Mouse (Mus musculus): Measurements from ENCODE around the gene Fam162b. TPM values are rescaled to one million over a fixed set of nuclear protein-coding genes. Genes with fewer than 3 reads are reported as not detected.

The Fam162b gene
- polyA plus RNA-seq, 1 experiment from 2014 or later: 5.6 TPM

- no peak for DNase-seq (ENCODE audit: low spot score)
- Histone ChIP-seq H3K9me3 (replicated peaks) (no peaks in the 10 kb centered on the region), H3K36me3 (no peaks in the 10 kb centered on the region), H3K27ac (replicated peaks) (no peak overlapping the region), H3K4me1 (peaks cover 12% of the 10 kb centered on the region), H3K27me3 (ENCODE audit: low read depth, poor library complexity, severe bottlenecking) (peaks cover 21% of the 10 kb centered on the region), H3K4me3 (no peak overlapping the region)
- 89% methylated on average over 2 of the region's 2 CpGs for WGBS
Observed at GRCm38 (mm10) chr10:51591574-51591973, 1.3 kb upstream of the Fam162b start.

- Histone ChIP-seq H3K36me3 (no peaks in the 10 kb centered on the region), H3K27me3 (ENCODE audit: low read depth, poor library complexity, severe bottlenecking) (peaks cover 10% of the 10 kb centered on the region), H3K9me3 (replicated peaks) (no peaks in the 10 kb centered on the region), H3K27ac (replicated peaks) (no peak overlapping the region), H3K4me1 (peaks cover 6% of the 10 kb centered on the region), H3K4me3 (no peak overlapping the region)
- no peak for DNase-seq (ENCODE audit: low spot score)
Observed at GRCm38 (mm10) chr10:51584919-51585318, 5.4 kb downstream of the Fam162b start.

GRCm38 (mm10) chr10:51584378-51584777, 5.9 kb downstream of the Fam162b start:
- peaks cover 5% of the 10 kb centered on the region for H3K27me3 ChIP-seq (ENCODE audit: low read depth, poor library complexity, severe bottlenecking)
- WGBS: 87% methylated on average over 1 of the region's 1 CpGs

GRCm38 (mm10) chr10:51571225-51571996, 18.9 kb downstream of the Fam162b start:
- WGBS: 76% methylated on average over 9 of the region's 9 CpGs
- H3K4me1 ChIP-seq: no peaks in the 10 kb centered on the region
- DNase-seq (ENCODE audit: low spot score): no peak
- no peaks in the 10 kb centered on the region for H3K9me3 ChIP-seq (replicated peaks)
- H3K27ac ChIP-seq (replicated peaks): no peak overlapping the region
- H3K4me3 ChIP-seq: no peak overlapping the region
- no peaks in the 10 kb centered on the region for H3K36me3 ChIP-seq
- no peaks in the 10 kb centered on the region for H3K27me3 ChIP-seq (ENCODE audit: low read depth, poor library complexity, severe bottlenecking)

More at GRCm38 (mm10) chr10:51584378-51584777, 5.9 kb downstream of the Fam162b start:
- Histone ChIP-seq H3K36me3 (no peaks in the 10 kb centered on the region), H3K4me3 (no peak overlapping the region), H3K4me1 (peaks cover under 1% of the 10 kb centered on the region; the same call in 1 of the 2 replicates), H3K9me3 (replicated peaks) (no peaks in the 10 kb centered on the region), H3K27ac (replicated peaks) (no peak overlapping the region)
- no peak for DNase-seq (ENCODE audit: low spot score)

- Histone ChIP-seq H3K36me3 (no peaks in the 10 kb centered on the region), H3K4me1 (no peaks in the 10 kb centered on the region), H3K4me3 (no peak overlapping the region), H3K27me3 (ENCODE audit: low read depth, poor library complexity, severe bottlenecking) (no peaks in the 10 kb centered on the region), H3K9me3 (replicated peaks) (no peaks in the 10 kb centered on the region), H3K27ac (replicated peaks) (no peak overlapping the region)
- no peak for DNase-seq (ENCODE audit: low spot score)
- 80% methylated on average over 1 of the region's 1 CpGs for WGBS
Observed at GRCm38 (mm10) chr10:51556005-51556404, 34.3 kb downstream of the Fam162b start.

- Histone ChIP-seq H3K4me3 (peak overlapping the region; percentile 58), H3K4me1 (no peaks in the 10 kb centered on the region), H3K9me3 (replicated peaks) (no peaks in the 10 kb centered on the region), H3K36me3 (no peaks in the 10 kb centered on the region), H3K27me3 (ENCODE audit: low read depth, poor library complexity, severe bottlenecking) (no peaks in the 10 kb centered on the region), H3K27ac (replicated peaks) (peak overlapping the region; percentile 88)
- WGBS: 1% methylated on average over 16 of the region's 16 CpGs
- peak; percentile 84 for DNase-seq (ENCODE audit: low spot score)
Observed at GRCm38 (mm10) chr10:51553348-51554123, 36.8 kb downstream of the Fam162b start.

Other genes with a start within 250 kb of the Fam162b start
- not detected in 2 replicates for gene Gm49339, start 109.9 kb downstream of the Fam162b start, polyA plus RNA-seq (2016; fragmentation: Nextera tagmentation; extraction: Ambion mirVana)
- gene Lilr4b, start 109.9 kb downstream of the Fam162b start, polyA plus RNA-seq (2016; fragmentation: Nextera tagmentation; extraction: Ambion mirVana): 0.34 TPM in 1 of 2 replicates, not detected in the other
- 0.44 and 0.77 TPM in 2 replicates for gene Lilrb4a, start 99.6 kb downstream of the Fam162b start, polyA plus RNA-seq (2016; fragmentation: Nextera tagmentation; extraction: Ambion mirVana)
- 0.07 TPM in 1 of 2 replicates, not detected in the other for gene Gprc6a, start 40.9 kb upstream of the Fam162b start, polyA plus RNA-seq (2016; fragmentation: Nextera tagmentation; extraction: Ambion mirVana)
- not detected in 2 replicates for gene Rfx6, start 87.2 kb upstream of the Fam162b start, polyA plus RNA-seq (2016; fragmentation: Nextera tagmentation; extraction: Ambion mirVana)

Measured in midbrain, embryonic 10.5 days (tissue).